Mouse (Mus musculus): ENCODE measurements around the gene Clhc1.

GRCm38 (mm10) chr11:29560990-29561389, 13.2 kb downstream of the Clhc1 start:
- no peak for TF ChIP-seq CTCF (conservative IDR thresholded peaks at IDR 0.05; ENCODE audit: insufficient read depth, insufficient read length, low read depth, low read length)
- no peak for TF ChIP-seq POLR2A (IDR thresholded peaks at IDR 0.05; ENCODE audit: low read depth, low read length)
